ENCODE assay signal across 15 mouse cellular contexts in genomic region chr10:76036962-76037361, GRCm38 (mm10).
"Had no signal": no experiment of that assay in that cellular context is flagged by ENCODE, and none has a peak within 500 bp of the region (broad histone marks: within the 10 kb centered on the region; RNA-seq: fewer than 3 reads in every experiment).

No protein-coding gene starts in this region.

- H3K4me3 ChIP-seq: neural tube, embryonic 15.5 days; stomach, embryonic 15.5 days had no signal

- H3K9me3 ChIP-seq: neural tube, embryonic 15.5 days; stomach, embryonic 15.5 days had no signal

- H3K4me2 ChIP-seq: neural tube, embryonic 15.5 days; stomach, embryonic 15.5 days had no signal

- H3K27ac ChIP-seq: neural tube, embryonic 15.5 days; stomach, embryonic 15.5 days; stomach, postnatal 0 days had no signal

- DNase-seq: retina, postnatal 1 day; right cerebral cortex, adult 18-20 months; right cerebral cortex, postnatal 14 days; right cerebral cortex, postnatal 25 days; right cerebral cortex, postnatal 4 days; spleen, adult 18-20 months; thymus, adult 18-20 months; thymus, adult 2 months; thymus, postnatal 14 days; thymus, postnatal 25 days; thymus, postnatal 36 days; thymus, postnatal 4 days had no signal

- H3K9ac ChIP-seq: neural tube, embryonic 15.5 days; stomach, embryonic 15.5 days had no signal

- H3K27me3 ChIP-seq: neural tube, embryonic 15.5 days; stomach, embryonic 15.5 days had no signal
